Mouse (Mus musculus) adrenal gland, postnatal 4 days (tissue): ENCODE measurements around the gene Mall. TPM values are rescaled to one million over a fixed set of nuclear protein-coding genes. Genes with fewer than 3 reads are reported as not detected.

Experiments
- total RNA-seq, 2 experiments: library from RNA; stranded (reverse); gene quantifications; 2 replicates each; pipeline ENCODE4 v1.2.3; 2021

Gene Mall
- total RNA-seq, 2 experiments from 2014 or later, result 3.1 to 3.5 TPM

Other genes starting within 250 kb of the Mall start
- 1 to 10 TPM; 5.1 to 5.4 TPM for gene Kcnip3, start 207.8 kb downstream of the Mall start, total RNA-seq
- under 1 TPM; 0.34 to 0.81 TPM for gene Prom2, start 188.5 kb downstream of the Mall start, total RNA-seq
- gene Zfp661, start 142.8 kb downstream of the Mall start, total RNA-seq, result 1 to 10 TPM; 4.8 to 4.9 TPM
- 100 to 1,000 TPM; 126 to 141 TPM for gene Mrps5, start 142.7 kb downstream of the Mall start, total RNA-seq
- gene Mal, start 73.2 kb downstream of the Mall start, total RNA-seq, result 10 to 100 TPM in 1 of 2 experiments, 1 to 10 TPM in 1; 7.3 to 19.1 TPM
- gene Nphp1, start 59.0 kb upstream of the Mall start, total RNA-seq, result 10 to 100 TPM; 37.6 to 42.6 TPM
- gene Mtln, start 62.6 kb upstream of the Mall start, total RNA-seq, result 10 to 100 TPM; 65.4 to 66.7 TPM
- 10 to 100 TPM; 13.1 to 14.8 TPM for gene Bub1, start 101.9 kb upstream of the Mall start, total RNA-seq
- under 1 TPM; 0.20 to 0.42 TPM for gene Acoxl, start 108.9 kb upstream of the Mall start, total RNA-seq